Mouse (Mus musculus): ENCODE measurements at regions not wholly inside any gene's neighbourhood (a gene's known extent, or its start where the extent isn't known, plus 50 kb on each side); places are given as distances from the start of the nearest gene placed in this dataset.

- DNase-seq (ENCODE audit: low spot score) (no peak), ATAC-seq (ENCODE audit: insufficient read depth, low read depth) (no peak)
- H3K27me3 ChIP-seq (ENCODE audit: control insufficient read depth, insufficient read depth, low read length) = no peaks in the 10 kb centered on the region
- no peaks in the 10 kb centered on the region for H3K4me1 ChIP-seq (ENCODE audit: control insufficient read depth, insufficient read depth)
- 83% methylated on average over 2 of the region's 2 CpGs for WGBS
- no peak overlapping the region for H3K9ac ChIP-seq (replicated peaks; ENCODE audit: low read depth, low read length)
- H3K4me2 ChIP-seq (ENCODE audit: low read depth, low read length) = no peak overlapping the region
- no peak overlapping the region for H3K27ac ChIP-seq (ENCODE audit: low read depth)
- no peaks in the 10 kb centered on the region for H3K9me3 ChIP-seq (replicated peaks; ENCODE audit: control insufficient read depth, low read length)
- TF ChIP-seq CTCF (IDR thresholded peaks at IDR 0.05; ENCODE audit: low read depth) = no peak
- no peak for TF ChIP-seq EP300 (IDR thresholded peaks at IDR 0.05; ENCODE audit: low read depth)
- H3K4me3 ChIP-seq (ENCODE audit: low read depth, low read length) = no peak overlapping the region
- no peaks in the 10 kb centered on the region for H3K36me3 ChIP-seq (replicated peaks; ENCODE audit: control insufficient read depth, insufficient read depth, low read length)
Measured at GRCm38 (mm10) chr10:38439286-38439685, 382.3 kb downstream of the Rfpl4b start.

DNA sequence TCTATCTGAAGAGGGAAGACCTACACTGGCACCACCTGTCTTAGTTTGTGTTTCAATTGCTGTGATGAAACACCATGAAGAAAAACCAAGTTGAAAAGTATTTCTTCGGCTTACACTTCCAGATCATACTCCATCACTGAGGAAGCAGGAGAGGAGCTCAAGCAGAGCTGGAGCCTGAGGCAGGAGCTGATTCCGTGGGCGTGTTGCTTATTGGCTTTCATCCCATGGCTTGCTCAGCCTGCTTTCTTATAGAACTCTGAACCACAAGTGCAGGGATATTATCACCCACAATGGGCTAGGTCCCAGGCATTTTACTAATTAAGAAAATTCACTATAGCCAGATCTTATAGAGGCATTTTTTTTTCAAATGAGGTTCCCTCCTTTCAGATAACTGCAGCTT, 384.7 kb downstream of the Rfpl4b start:
- no peak overlapping the region for H3K4me2 ChIP-seq (ENCODE audit: low read depth, low read length)
- H3K27me3 ChIP-seq (ENCODE audit: control insufficient read depth, insufficient read depth, low read length) = no peaks in the 10 kb centered on the region
- no peak overlapping the region for H3K4me3 ChIP-seq (ENCODE audit: low read depth, low read length)
- no peak overlapping the region for H3K9ac ChIP-seq (replicated peaks; ENCODE audit: low read depth, low read length)
- H3K36me3 ChIP-seq (replicated peaks; ENCODE audit: control insufficient read depth, insufficient read depth, low read length) = no peaks in the 10 kb centered on the region
- H3K27ac ChIP-seq (ENCODE audit: low read depth) = no peak overlapping the region
- H3K9me3 ChIP-seq (replicated peaks; ENCODE audit: control insufficient read depth, low read length) = no peaks in the 10 kb centered on the region
- TF ChIP-seq CTCF (IDR thresholded peaks at IDR 0.05; ENCODE audit: low read depth) (no peak), EP300 (IDR thresholded peaks at IDR 0.05; ENCODE audit: low read depth) (no peak)
- ATAC-seq (ENCODE audit: insufficient read depth, low read depth) = no peak
- H3K4me1 ChIP-seq (ENCODE audit: control insufficient read depth, insufficient read depth) = no peaks in the 10 kb centered on the region
- no peak for DNase-seq (ENCODE audit: low spot score)
- WGBS = 60% methylated on average over 3 of the region's 3 CpGs

DNA sequence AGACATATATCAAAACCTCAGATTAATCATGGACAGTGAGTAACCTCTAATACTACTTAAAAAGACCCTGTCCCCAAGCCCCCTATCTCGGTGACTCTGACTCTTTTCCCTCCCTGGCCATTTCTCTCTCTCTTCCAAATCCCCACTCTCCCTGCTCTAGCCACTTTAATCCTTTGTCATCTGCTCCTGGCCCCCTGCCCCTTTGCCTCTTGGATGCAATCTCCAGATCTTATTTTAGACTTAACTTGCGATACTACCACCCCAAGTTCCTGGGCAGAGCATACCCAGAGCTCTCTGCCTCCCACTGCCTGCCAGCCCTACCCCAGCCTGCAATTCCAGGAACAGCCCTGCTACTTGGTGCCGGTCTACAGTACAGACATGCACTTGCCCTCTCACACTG, 400.0 kb downstream of the Rfpl4b start:
- no peaks in the 10 kb centered on the region for H3K27me3 ChIP-seq (ENCODE audit: control insufficient read depth, insufficient read depth, low read length)
- DNase-seq (ENCODE audit: low spot score) (no peak), ATAC-seq (ENCODE audit: insufficient read depth, low read depth) (no peak)
- no peaks in the 10 kb centered on the region for H3K9me3 ChIP-seq (replicated peaks; ENCODE audit: control insufficient read depth, low read length)
- no peaks in the 10 kb centered on the region for H3K4me1 ChIP-seq (ENCODE audit: control insufficient read depth, insufficient read depth)
- H3K9ac ChIP-seq (replicated peaks; ENCODE audit: low read depth, low read length) = no peak overlapping the region
- no peak for TF ChIP-seq EP300 (IDR thresholded peaks at IDR 0.05; ENCODE audit: low read depth)
- TF ChIP-seq CTCF (IDR thresholded peaks at IDR 0.05; ENCODE audit: low read depth) = no peak
- WGBS = 69% methylated on average over 3 of the region's 3 CpGs
- H3K27ac ChIP-seq (ENCODE audit: low read depth) = no peak overlapping the region
- no peaks in the 10 kb centered on the region for H3K36me3 ChIP-seq (replicated peaks; ENCODE audit: control insufficient read depth, insufficient read depth, low read length)
- H3K4me2 ChIP-seq (ENCODE audit: low read depth, low read length) = no peak overlapping the region
- H3K4me3 ChIP-seq (ENCODE audit: low read depth, low read length) = no peak overlapping the region

DNA sequence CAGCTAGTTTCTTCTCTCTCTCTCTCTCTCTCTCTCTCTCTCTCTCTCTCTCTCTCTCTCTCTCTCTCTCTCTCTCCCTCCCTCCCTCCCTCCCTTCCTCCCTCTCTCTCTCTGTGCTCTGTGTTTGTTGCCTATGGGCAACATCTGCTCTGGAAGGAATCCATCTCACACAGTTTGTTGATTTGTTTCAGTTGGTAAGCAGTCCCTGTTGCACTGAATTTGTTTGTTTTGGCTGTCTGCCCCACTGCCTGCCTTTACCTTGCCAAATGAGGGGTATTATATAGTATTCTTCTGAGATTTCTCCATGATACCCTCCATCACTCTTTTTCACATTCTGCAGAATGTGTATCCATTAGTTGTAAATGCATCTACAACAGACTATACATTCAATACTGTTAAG, 401.8 kb downstream of the Rfpl4b start:
- Histone ChIP-seq H3K27me3 (ENCODE audit: control insufficient read depth, insufficient read depth, low read length) (no peaks in the 10 kb centered on the region), H3K4me1 (ENCODE audit: control insufficient read depth, insufficient read depth) (no peaks in the 10 kb centered on the region), H3K36me3 (replicated peaks; ENCODE audit: control insufficient read depth, insufficient read depth, low read length) (no peaks in the 10 kb centered on the region), H3K4me3 (ENCODE audit: low read depth, low read length) (no peak overlapping the region), H3K9ac (replicated peaks; ENCODE audit: low read depth, low read length) (no peak overlapping the region), H3K4me2 (ENCODE audit: low read depth, low read length) (no peak overlapping the region), H3K9me3 (replicated peaks; ENCODE audit: control insufficient read depth, low read length) (no peaks in the 10 kb centered on the region), H3K27ac (ENCODE audit: low read depth) (no peak overlapping the region)
- ATAC-seq (ENCODE audit: insufficient read depth, low read depth) (no peak), DNase-seq (ENCODE audit: low spot score) (no peak)
- TF ChIP-seq EP300 (IDR thresholded peaks at IDR 0.05; ENCODE audit: low read depth) = no peak
- no peak for TF ChIP-seq CTCF (IDR thresholded peaks at IDR 0.05; ENCODE audit: low read depth)

GRCm38 (mm10) chr10:38383161-38383560, 438.4 kb downstream of the Rfpl4b start:
- no peak for TF ChIP-seq CTCF (IDR thresholded peaks at IDR 0.05; ENCODE audit: low read depth)
- DNase-seq (ENCODE audit: low spot score) = no peak
- no peaks in the 10 kb centered on the region for H3K27me3 ChIP-seq (ENCODE audit: control insufficient read depth, insufficient read depth, low read length)
- whole genome bisulfite sequencing = 40% methylated on average over 2 of the region's 2 CpGs
- no peak overlapping the region for H3K9ac ChIP-seq (replicated peaks; ENCODE audit: low read depth, low read length)
- H3K4me3 ChIP-seq (ENCODE audit: low read depth, low read length) = no peak overlapping the region
- no peaks in the 10 kb centered on the region for H3K9me3 ChIP-seq (replicated peaks; ENCODE audit: control insufficient read depth, low read length)
- no peaks in the 10 kb centered on the region for H3K36me3 ChIP-seq (replicated peaks; ENCODE audit: control insufficient read depth, insufficient read depth, low read length)
- no peak overlapping the region for H3K27ac ChIP-seq (ENCODE audit: low read depth)
- H3K4me1 ChIP-seq (ENCODE audit: control insufficient read depth, insufficient read depth) = no peaks in the 10 kb centered on the region
- no peak overlapping the region for H3K4me2 ChIP-seq (ENCODE audit: low read depth, low read length)
- ATAC-seq (ENCODE audit: insufficient read depth, low read depth) = no peak

DNA sequence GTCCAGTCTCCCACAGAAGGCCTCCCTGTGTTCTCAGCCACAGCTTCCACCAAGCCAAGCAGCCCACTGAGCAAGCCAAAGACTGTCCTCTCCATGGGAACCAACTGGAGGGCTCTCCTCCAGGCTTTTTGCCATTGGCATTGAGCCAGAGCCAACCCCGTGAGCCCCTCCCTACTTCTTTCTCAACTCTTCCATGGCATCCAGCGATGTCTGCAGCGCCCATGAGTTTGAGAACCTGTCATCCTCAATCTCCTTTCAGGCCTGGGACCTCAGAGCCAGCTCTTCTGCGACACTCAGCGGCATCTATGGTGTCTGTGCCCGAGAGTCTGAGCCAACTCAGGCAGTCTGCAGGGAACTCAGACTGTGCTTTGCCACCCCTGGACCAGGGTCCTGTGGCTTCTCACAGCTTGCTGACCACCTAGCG, 439.7 kb downstream of the Rfpl4b start:
- no peaks in the 10 kb centered on the region for H3K9me3 ChIP-seq (replicated peaks; ENCODE audit: control insufficient read depth, low read length)
- H3K4me3 ChIP-seq (ENCODE audit: low read depth, low read length) = no peak overlapping the region
- no peak overlapping the region for H3K9ac ChIP-seq (replicated peaks; ENCODE audit: low read depth, low read length)
- no peaks in the 10 kb centered on the region for H3K36me3 ChIP-seq (replicated peaks; ENCODE audit: control insufficient read depth, insufficient read depth, low read length)
- H3K27me3 ChIP-seq (ENCODE audit: control insufficient read depth, insufficient read depth, low read length) = no peaks in the 10 kb centered on the region
- 79% methylated on average over 7 of the region's 7 CpGs for WGBS
- no peaks in the 10 kb centered on the region for H3K4me1 ChIP-seq (ENCODE audit: control insufficient read depth, insufficient read depth)
- DNase-seq (ENCODE audit: low spot score) = no peak
- no peak for ATAC-seq (ENCODE audit: insufficient read depth, low read depth)
- TF ChIP-seq CTCF (IDR thresholded peaks at IDR 0.05; ENCODE audit: low read depth) (no peak), EP300 (IDR thresholded peaks at IDR 0.05; ENCODE audit: low read depth) (no peak)
- no peak overlapping the region for H3K27ac ChIP-seq (ENCODE audit: low read depth)
- no peak overlapping the region for H3K4me2 ChIP-seq (ENCODE audit: low read depth, low read length)
